Mouse (Mus musculus) heart, embryonic 15.5 days (tissue): ENCODE measurements at regions not wholly inside any gene's neighbourhood (a gene's known extent, or its start where the extent isn't known, plus 50 kb on each side); places are given as distances from the start of the nearest gene placed in this dataset.
A peak's percentile ranks its signal among the peaks of the same experiment; 100 is the strongest.

Source experiments
- ATAC-seq: fragments of 200-750 bp; cut with Nextera tagmentation; replicated peaks from 2 replicates; pipeline ENCODE4 v1.8.0; 2017; ENCODE audit warnings: low read depth, moderate TSS enrichment; ENCODE audit not compliant: insufficient number of reproducible peaks, insufficient read depth, low FRiP score
- H3K27ac ChIP-seq: fragments of 300-500 bp; sonication (generic); 2 replicates; pipeline ENCODE4 v1.5.1; 2015; ENCODE audit warnings: mild to moderate bottlenecking, inconsistent platforms
- H3K27me3 ChIP-seq: fragments of 300-500 bp; sonication (generic); 2 replicates; pipeline ENCODE4 v1.6.1; 2015; ENCODE audit warnings: inconsistent platforms
- H3K36me3 ChIP-seq: fragments of 300-500 bp; sonication (generic); 2 replicates; pipeline ENCODE4 v1.6.1; 2015; ENCODE audit warnings: mild to moderate bottlenecking, inconsistent platforms
- H3K4me1 ChIP-seq: fragments of 300-500 bp; sonication (generic); replicated peaks from 2 replicates; pipeline ENCODE4 v1.6.1; 2015; ENCODE audit warnings: inconsistent platforms
- H3K4me2 ChIP-seq: fragments of 300-500 bp; sonication (generic); 2 replicates; pipeline ENCODE4 v1.6.1; 2015; ENCODE audit warnings: inconsistent platforms, mild to moderate bottlenecking, moderate library complexity
- H3K4me3 ChIP-seq: fragments of 300-500 bp; sonication (generic); 2 replicates; pipeline ENCODE4 v1.5.1; 2015; ENCODE audit warnings: mild to moderate bottlenecking, inconsistent platforms
- H3K9ac ChIP-seq: fragments of 300-500 bp; sonication (generic); 2 replicates; pipeline ENCODE4 v1.6.1; 2015; ENCODE audit warnings: mild to moderate bottlenecking, inconsistent platforms
- H3K9me3 ChIP-seq: fragments of 300-500 bp; sonication (generic); replicated peaks from 2 replicates; pipeline ENCODE4 v1.6.1; 2016; ENCODE audit warnings: inconsistent platforms
- whole genome bisulfite sequencing: fragments of 180-500 bp; shearing (Covaris S2); methylation state at CpG from one replicate; pipeline ENCODE4 v1.1.7; 2015; ENCODE audit warnings: mixed read lengths; 5-methylcytosine and 5-hydroxymethylcytosine counted together

DNA sequence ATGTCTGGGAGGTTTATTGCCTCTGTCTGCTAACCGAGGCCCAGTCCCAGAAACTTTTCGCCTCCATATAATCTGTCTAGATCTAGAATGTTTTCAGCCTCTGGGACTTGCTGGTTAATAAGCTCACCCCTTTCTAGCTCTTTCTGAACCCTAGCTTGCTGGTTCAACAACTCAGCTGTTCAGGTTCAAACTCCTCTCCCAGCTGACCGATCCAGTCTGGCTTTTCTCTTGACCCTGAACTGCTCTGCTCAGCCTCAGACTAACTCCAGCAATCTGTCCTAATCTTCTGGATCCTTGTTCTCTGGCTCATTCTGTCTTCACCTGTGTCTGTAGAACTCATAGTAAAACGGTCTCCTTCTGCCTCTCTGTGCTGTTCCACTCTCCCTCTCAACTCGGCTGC, 86.2 kb upstream of the Plxnc1 start:
- ATAC-seq, result no peak
- Histone ChIP-seq H3K4me2 (no peak overlapping the region), H3K27me3 (no peaks in the 10 kb centered on the region), H3K9ac (no peak overlapping the region), H3K9me3 (no peaks in the 10 kb centered on the region), H3K4me3 (no peak overlapping the region), H3K27ac (no peak overlapping the region), H3K4me1 (no peaks in the 10 kb centered on the region), H3K36me3 (no peaks in the 10 kb centered on the region)
- 71% methylated on average over 5 of the region's 5 CpGs for WGBS

DNA sequence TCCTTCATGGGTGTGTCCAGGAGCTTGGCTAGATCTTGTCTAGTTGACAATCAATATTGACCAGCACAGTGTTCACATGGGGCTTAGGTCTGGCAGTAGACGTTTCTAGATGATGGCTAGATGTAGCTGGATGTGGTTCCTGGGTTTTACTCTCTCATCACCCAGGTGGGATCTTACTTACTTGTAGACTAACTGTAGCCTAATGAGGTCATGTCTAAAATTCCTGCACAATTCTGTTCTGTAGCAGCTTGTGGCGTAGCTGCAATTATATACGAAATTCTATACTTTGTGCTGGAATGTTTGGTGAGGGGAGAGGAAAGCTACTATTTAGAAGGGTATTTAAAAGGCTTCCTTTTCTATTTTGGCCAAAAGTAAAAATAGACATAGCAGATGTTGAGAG, 84.9 kb upstream of the Plxnc1 start:
- ATAC-seq, result no peak
- Histone ChIP-seq H3K9ac (no peak overlapping the region), H3K27ac (no peak overlapping the region), H3K9me3 (no peaks in the 10 kb centered on the region), H3K4me2 (no peak overlapping the region), H3K4me1 (no peaks in the 10 kb centered on the region), H3K4me3 (no peak overlapping the region), H3K36me3 (no peaks in the 10 kb centered on the region), H3K27me3 (no peaks in the 10 kb centered on the region)
- WGBS, result 69% methylated on average over 3 of the region's 3 CpGs

DNA sequence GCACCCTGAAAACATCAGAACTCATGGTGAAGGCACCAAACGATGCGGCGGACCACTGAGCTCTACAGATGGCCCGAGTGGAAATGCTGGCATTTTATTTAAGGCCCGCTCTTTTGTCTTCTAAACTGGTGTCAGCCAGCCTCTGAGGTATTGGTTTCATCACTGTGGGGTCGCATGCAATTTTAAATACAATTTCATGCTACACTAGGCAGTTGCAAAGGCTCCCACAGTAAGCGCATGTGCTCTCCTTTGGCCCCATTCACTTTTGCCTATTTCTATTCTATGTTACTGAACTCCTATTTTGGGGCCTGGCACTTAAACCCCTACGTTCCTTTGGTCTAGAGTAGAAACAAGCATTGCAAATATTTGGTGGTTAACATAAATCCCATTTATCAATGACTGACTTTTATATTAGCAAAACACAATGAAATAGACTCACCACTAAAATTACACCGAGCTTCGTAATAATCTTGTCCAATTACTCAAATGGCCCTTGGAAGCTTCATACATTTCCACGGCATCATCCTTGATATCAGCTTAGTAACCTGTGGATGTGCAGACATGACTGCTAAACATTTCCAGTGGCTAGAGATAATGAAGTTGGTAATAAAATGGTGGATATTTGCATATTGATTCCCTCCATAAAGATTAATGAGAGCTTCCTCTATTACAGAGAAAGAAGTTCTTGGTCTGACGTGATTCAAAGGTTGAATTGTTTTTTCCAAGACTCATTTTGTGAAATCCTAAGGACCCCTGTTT, 81.1 kb upstream of the Plxnc1 start:
- Histone ChIP-seq H3K27me3 (no peaks in the 10 kb centered on the region), H3K4me2 (no peak overlapping the region), H3K27ac (no peak overlapping the region), H3K4me3 (no peak overlapping the region), H3K4me1 (no peaks in the 10 kb centered on the region), H3K9me3 (no peaks in the 10 kb centered on the region), H3K9ac (no peak overlapping the region), H3K36me3 (no peaks in the 10 kb centered on the region)
- ATAC-seq, result no peak
- WGBS, result 90% methylated on average over 12 of the region's 12 CpGs

DNA sequence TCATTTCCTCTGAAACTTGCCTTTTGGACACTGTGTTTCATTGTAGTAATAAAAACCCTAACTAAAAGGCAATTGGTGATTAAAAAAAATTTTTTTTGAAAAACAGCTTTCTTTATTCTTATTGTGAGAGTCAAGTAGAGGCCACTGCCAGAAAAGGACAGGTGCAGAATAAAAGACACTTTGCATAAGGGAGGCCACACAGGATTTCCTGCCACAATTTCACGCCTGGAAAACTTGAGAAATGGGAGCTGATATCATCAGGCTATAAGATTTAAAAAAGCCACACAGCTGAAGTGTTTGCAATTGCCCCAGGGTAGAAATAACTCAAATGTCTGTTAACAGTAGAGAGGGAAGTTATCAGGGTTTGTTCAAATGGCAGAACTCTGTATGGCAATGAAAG, 76.6 kb upstream of the Plxnc1 start:
- H3K9me3 ChIP-seq, result no peaks in the 10 kb centered on the region
- ATAC-seq, result no peak
- no peaks in the 10 kb centered on the region for H3K27me3 ChIP-seq
- 46% methylated on average over 1 of the region's 1 CpGs for WGBS
- no peak overlapping the region for H3K9ac ChIP-seq
- H3K4me3 ChIP-seq, result no peak overlapping the region
- H3K27ac ChIP-seq, result no peak overlapping the region
- H3K36me3 ChIP-seq, result no peaks in the 10 kb centered on the region
- H3K4me2 ChIP-seq, result no peak overlapping the region
- H3K4me1 ChIP-seq, result no peaks in the 10 kb centered on the region

- Histone ChIP-seq H3K27me3 (no peaks in the 10 kb centered on the region), H3K9me3 (no peaks in the 10 kb centered on the region), H3K4me2 (no peak overlapping the region), H3K4me1 (peaks cover 8% of the 10 kb centered on the region; the same call in 1 of the 2 replicates), H3K4me3 (no peak overlapping the region), H3K9ac (no peak overlapping the region), H3K36me3 (no peaks in the 10 kb centered on the region), H3K27ac (no peak overlapping the region)
- WGBS, result 85% methylated on average over 7 of the region's 7 CpGs
- no peak for ATAC-seq
These were observed 72.3 kb upstream of the Plxnc1 start for GRCm38 (mm10) chr10:95016896-95017295.

GRCm38 (mm10) chr10:95015298-95015951, 70.8 kb upstream of the Plxnc1 start:
- Histone ChIP-seq H3K27me3 (no peaks in the 10 kb centered on the region), H3K9ac (no peak overlapping the region), H3K9me3 (no peaks in the 10 kb centered on the region), H3K36me3 (no peaks in the 10 kb centered on the region), H3K4me2 (no peak overlapping the region), H3K4me3 (no peak overlapping the region), H3K4me1 (peaks cover 8% of the 10 kb centered on the region; the same call in 1 of the 2 replicates), H3K27ac (no peak overlapping the region)
- ATAC-seq, result no peak
- 84% methylated on average over 9 of the region's 9 CpGs for WGBS

DNA sequence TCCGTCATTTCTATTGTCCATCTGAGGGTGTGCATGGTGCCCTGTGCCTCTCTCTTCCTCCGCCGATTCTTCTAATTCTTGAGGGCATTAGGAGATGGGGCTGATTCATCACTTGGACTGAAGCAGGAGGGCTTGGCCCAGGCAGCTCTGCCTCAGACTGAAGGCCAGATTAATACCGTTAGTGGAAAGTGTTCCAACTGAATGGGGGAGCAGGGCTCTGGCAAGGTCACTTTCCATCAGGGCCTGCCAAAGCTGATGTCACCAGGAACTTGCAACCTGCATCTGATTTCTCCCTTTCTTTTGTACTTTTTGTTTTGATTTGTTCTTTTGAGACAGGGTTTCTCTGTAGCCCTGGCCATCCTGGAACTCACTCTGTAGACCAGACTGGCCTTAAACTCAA, 69.3 kb upstream of the Plxnc1 start:
- Histone ChIP-seq H3K4me3 (no peak overlapping the region), H3K27me3 (no peaks in the 10 kb centered on the region), H3K9ac (no peak overlapping the region), H3K9me3 (no peaks in the 10 kb centered on the region), H3K4me2 (no peak overlapping the region), H3K27ac (peak overlapping the region; percentile 69), H3K4me1 (peaks cover 8% of the 10 kb centered on the region; the same call in 1 of the 2 replicates), H3K36me3 (no peaks in the 10 kb centered on the region)
- ATAC-seq, result peak; percentile 68; the same call in 1 of the 2 replicates
- WGBS, result 57% methylated on average over 4 of the region's 4 CpGs

- no peaks in the 10 kb centered on the region for H3K27me3 ChIP-seq
- H3K4me1 ChIP-seq, result peaks cover 8% of the 10 kb centered on the region; the same call in 1 of the 2 replicates
- WGBS, result 77% methylated on average over 11 of the region's 11 CpGs
- H3K4me3 ChIP-seq, result no peak overlapping the region
- H3K9ac ChIP-seq, result no peak overlapping the region
- no peak for ATAC-seq
- no peaks in the 10 kb centered on the region for H3K9me3 ChIP-seq
- H3K4me2 ChIP-seq, result no peak overlapping the region
- no peaks in the 10 kb centered on the region for H3K36me3 ChIP-seq
- H3K27ac ChIP-seq, result peak overlapping the region; percentile 69
These were observed 68.7 kb upstream of the Plxnc1 start for GRCm38 (mm10) chr10:95013213-95013915.

DNA sequence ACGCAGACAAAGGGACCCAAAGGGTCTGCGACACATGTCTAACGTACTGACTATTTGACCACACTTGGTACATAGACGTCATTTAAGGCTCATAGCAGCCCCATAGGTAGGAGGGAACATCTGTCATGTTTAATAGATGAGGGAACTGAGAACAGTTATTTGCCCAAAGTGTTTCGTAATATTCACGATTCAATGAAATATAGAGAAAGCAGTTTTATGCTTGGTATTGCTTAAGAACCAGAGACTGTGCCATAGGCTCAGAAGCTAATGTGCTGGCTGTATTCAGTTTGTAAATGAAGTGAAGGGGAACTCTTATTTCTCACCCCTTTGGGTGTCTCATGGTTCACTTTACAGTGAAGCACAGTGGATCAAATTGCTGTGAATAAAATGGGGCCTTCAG, 65.7 kb upstream of the Plxnc1 start:
- WGBS, result 91% methylated on average over 6 of the region's 6 CpGs
- ATAC-seq, result no peak
- no peak overlapping the region for H3K27ac ChIP-seq

DNA sequence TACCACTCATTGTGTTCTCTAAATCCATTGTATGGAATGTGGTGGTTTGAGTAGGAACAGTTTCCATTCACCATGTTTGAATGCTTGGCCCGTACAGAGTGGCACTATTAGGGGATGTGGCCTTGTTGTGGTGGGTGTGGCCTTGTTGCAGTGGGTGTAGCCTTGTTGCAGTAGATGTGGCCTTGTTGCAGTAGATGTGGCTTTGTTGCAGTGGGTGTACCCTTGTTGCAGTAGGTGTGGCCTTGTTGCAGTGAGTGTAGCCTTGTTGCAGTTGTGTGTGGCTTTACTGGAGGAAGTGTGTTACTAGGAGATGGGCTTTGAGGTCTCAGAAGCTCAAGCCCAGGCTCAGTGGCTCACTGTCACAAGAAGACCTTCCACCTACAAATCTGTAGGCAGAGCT, 64.4 kb upstream of the Plxnc1 start:
- no peak overlapping the region for H3K9ac ChIP-seq
- no peaks in the 10 kb centered on the region for H3K36me3 ChIP-seq
- ATAC-seq, result no peak
- H3K4me2 ChIP-seq, result no peak overlapping the region
- no peaks in the 10 kb centered on the region for H3K9me3 ChIP-seq
- H3K27me3 ChIP-seq, result no peaks in the 10 kb centered on the region
- no peak overlapping the region for H3K27ac ChIP-seq
- peaks cover 7% of the 10 kb centered on the region; the same call in 1 of the 2 replicates for H3K4me1 ChIP-seq
- WGBS, result 66% methylated on average over 1 of the region's 1 CpGs
- no peak overlapping the region for H3K4me3 ChIP-seq

More for the DNA sequence above, 65.7 kb upstream of the Plxnc1 start:
- Histone ChIP-seq H3K4me3 (no peak overlapping the region), H3K36me3 (no peaks in the 10 kb centered on the region), H3K9me3 (no peaks in the 10 kb centered on the region), H3K9ac (no peak overlapping the region), H3K27me3 (no peaks in the 10 kb centered on the region), H3K4me2 (no peak overlapping the region), H3K4me1 (peaks cover 8% of the 10 kb centered on the region; the same call in 1 of the 2 replicates)

DNA sequence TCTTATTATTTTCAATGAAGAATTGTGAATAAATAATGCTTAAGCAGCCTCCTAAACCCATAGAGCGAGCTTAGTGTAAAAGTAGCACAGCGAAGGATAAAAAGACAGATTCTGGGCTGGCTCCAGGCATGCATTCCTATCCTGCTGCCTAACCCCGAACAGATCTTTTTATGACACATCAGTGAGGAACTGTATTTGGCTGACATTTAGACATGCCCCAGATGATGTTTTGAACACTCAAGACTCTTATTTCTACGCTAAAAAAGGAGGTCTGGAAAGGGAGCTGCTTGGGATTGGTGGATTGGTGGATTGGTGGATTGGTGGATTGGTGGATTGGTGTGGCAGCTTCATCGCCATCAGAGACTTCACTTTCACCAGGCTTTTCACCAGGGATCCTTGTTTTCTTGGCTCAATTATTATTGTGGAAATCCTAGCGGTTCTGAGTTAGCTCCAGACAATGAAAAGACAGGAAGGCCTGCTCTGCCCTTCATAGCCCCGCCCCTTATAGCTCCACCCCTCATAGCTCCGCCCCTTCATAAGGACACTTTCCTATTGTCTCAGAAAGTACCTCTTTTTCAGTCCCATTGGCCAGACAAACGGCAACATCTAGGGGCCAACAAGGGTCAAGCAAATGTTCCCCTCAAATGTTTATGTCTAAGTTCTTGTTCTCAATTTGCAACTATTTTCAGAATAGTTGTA, 59.6 kb upstream of the Plxnc1 start:
- Histone ChIP-seq H3K4me2 (no peak overlapping the region), H3K9me3 (no peaks in the 10 kb centered on the region), H3K4me3 (no peak overlapping the region), H3K36me3 (no peaks in the 10 kb centered on the region), H3K27ac (peak overlapping the region; percentile 54), H3K9ac (no peak overlapping the region), H3K4me1 (no peaks in the 10 kb centered on the region), H3K27me3 (no peaks in the 10 kb centered on the region)
- peak; percentile 51; the same call in 1 of the 2 replicates for ATAC-seq
- WGBS, result 65% methylated on average over 9 of the region's 9 CpGs
